Mouse (Mus musculus): ENCODE results near the gene Phactr1. TPM values are rescaled to one million over a fixed set of nuclear protein-coding genes. Genes with fewer than 3 reads are reported as not detected.

Gene Phactr1
- total and polyA plus RNA-seq, 2 experiments from 2014 or later = 84.5 to 106 TPM

DNA sequence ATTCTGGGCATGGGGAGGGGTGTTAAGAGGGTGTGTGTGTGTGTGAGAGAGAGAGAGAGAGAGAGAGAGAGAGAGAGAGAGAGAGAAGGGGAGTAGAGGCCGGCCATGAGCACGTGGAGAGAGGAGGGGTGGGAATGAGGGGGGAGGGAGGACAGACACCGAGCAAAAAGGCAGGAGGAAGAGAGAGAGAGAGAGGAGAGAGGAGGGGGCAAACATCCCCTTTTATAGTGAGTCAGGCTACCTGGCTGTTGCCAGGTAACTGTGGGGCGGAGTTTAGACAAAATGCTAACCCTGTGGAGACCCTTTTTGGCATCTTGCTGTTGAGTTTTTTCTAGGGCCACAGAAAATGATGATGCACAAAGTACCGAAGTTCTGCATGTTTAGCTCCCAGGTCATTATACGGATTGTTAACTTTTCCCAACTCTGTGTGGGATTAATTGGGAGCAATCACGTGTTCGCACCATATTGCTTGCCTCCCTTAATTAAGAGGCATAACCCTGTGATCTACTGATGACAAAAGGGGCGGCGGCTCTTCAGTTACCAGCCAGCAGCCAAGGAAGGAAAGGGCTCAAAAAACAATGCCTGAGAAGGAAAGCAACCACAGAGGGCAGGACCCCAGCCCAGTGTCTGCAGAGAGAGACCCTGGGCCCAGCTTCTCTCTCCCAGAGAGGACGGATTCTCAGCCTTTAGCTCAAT lies 173.6 kb downstream of the Phactr1 start:
- 9% methylated on average over 11 of the region's 11 CpGs for whole genome bisulfite sequencing
- no peak for ATAC-seq
- H3K27me3 ChIP-seq (ENCODE audit: insufficient read depth, low read length) = no peaks in the 10 kb centered on the region
- H3K4me1 ChIP-seq (ENCODE audit: insufficient read depth) = no peaks in the 10 kb centered on the region
- H3K36me3 ChIP-seq (ENCODE audit: insufficient read depth) = no peaks in the 10 kb centered on the region
- H3K9me3 ChIP-seq (ENCODE audit: low read length) = no peaks in the 10 kb centered on the region
- no peak for DNase-seq
- H3K4me2 ChIP-seq (ENCODE audit: low read depth) = no peak overlapping the region
- H3K4me3 ChIP-seq (ENCODE audit: low read depth, low read length) = no peak overlapping the region
- TF ChIP-seq CTCF (IDR thresholded peaks at IDR 0.05; ENCODE audit: low read depth) = no peak
- no peak overlapping the region for H3K27ac ChIP-seq (ENCODE audit: low read depth, low read length)
- H3K9ac ChIP-seq = no peak overlapping the region

DNA sequence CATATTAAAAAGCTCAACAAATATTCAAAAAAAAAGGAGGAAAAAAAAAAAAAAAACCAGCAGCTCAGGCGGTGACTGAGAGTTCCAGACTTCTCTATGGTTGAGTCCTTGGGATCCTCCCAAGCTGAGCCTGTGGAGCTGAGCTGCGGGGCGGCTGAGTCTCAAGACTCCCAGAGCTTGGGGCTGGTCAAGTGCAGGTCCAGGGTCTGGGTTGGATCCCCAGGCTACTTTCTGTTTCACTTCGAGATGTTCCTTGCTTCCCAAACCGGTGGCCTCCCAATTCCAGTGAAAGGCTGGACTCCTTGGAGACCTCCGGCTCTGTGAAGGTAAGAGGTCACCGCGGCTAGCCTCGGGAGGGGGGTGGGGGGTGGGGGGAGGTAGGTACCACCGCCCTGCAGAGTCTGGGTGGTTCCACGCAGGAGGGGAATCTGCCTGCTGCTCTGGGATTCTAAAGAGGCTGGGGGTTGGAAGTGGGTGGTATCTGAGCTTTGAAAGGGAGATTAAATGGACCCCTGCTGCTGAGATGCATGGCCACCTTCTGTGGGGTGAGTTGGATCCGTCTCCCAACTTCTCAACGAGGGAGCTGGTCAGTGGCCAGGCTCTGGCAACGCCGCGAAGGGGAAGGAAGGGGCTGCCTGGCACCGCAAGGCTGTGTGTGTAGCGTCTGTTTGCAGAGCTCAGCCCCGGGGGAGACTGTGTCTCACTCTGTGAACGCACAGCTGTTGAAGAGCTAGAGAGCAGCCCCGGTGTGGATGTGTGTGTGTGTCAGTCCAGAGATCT lies 185.9 kb downstream of the Phactr1 start:
- peak overlapping the region; percentile 30 for H3K4me3 ChIP-seq (ENCODE audit: low read depth, low read length)
- no peak for TF ChIP-seq CTCF (IDR thresholded peaks at IDR 0.05; ENCODE audit: low read depth)
- ATAC-seq = peak; percentile 90
- no peaks in the 10 kb centered on the region for H3K27me3 ChIP-seq (ENCODE audit: insufficient read depth, low read length)
- no peak overlapping the region for H3K27ac ChIP-seq (ENCODE audit: low read depth, low read length)
- peak overlapping the region; percentile 49 for H3K4me2 ChIP-seq (ENCODE audit: low read depth)
- H3K36me3 ChIP-seq (ENCODE audit: insufficient read depth) = no peaks in the 10 kb centered on the region
- WGBS = 7% methylated on average over 21 of the region's 21 CpGs
- DNase-seq = peak; percentile 56
- no peaks in the 10 kb centered on the region for H3K9me3 ChIP-seq (ENCODE audit: low read length)
- H3K9ac ChIP-seq = peak overlapping the region; percentile 33
- no peaks in the 10 kb centered on the region for H3K4me1 ChIP-seq (ENCODE audit: insufficient read depth)

DNA sequence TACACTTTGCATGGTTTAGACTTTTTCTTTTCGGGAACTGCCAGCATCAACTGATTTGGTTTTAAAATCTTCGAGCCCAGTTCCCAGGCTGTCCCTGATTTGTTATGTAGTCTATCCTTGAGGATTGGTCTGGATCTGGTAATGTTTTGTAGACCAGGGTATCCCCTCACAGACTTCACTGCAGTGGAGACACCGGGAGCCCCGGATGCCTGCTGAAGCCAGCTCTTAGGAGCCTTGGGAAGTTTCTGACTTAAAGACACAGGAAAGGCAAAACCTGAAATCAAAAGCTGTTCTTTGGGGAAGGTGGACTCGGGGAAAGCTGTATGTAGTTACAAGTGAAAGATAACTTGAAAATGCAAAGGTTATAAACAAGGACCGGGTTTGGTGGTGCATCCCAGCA lies 186.6 kb downstream of the Phactr1 start:
- no peak for TF ChIP-seq CTCF (IDR thresholded peaks at IDR 0.05; ENCODE audit: low read depth)
- 34% methylated on average over 6 of the region's 6 CpGs for WGBS
- peak overlapping the region; percentile 33; the same call in 1 of the 2 replicates for H3K9ac ChIP-seq
- H3K27ac ChIP-seq (ENCODE audit: low read depth, low read length) = no peak overlapping the region
- H3K4me1 ChIP-seq (ENCODE audit: insufficient read depth) = no peaks in the 10 kb centered on the region
- H3K4me3 ChIP-seq (ENCODE audit: low read depth, low read length) = no peak overlapping the region
- no peaks in the 10 kb centered on the region for H3K36me3 ChIP-seq (ENCODE audit: insufficient read depth)
- no peak for DNase-seq
- no peaks in the 10 kb centered on the region for H3K9me3 ChIP-seq (ENCODE audit: low read length)
- no peaks in the 10 kb centered on the region for H3K27me3 ChIP-seq (ENCODE audit: insufficient read depth, low read length)
- ATAC-seq = peak; percentile 16; the same call in 1 of the 2 replicates
- H3K4me2 ChIP-seq (ENCODE audit: low read depth) = peak overlapping the region; percentile 49

DNA sequence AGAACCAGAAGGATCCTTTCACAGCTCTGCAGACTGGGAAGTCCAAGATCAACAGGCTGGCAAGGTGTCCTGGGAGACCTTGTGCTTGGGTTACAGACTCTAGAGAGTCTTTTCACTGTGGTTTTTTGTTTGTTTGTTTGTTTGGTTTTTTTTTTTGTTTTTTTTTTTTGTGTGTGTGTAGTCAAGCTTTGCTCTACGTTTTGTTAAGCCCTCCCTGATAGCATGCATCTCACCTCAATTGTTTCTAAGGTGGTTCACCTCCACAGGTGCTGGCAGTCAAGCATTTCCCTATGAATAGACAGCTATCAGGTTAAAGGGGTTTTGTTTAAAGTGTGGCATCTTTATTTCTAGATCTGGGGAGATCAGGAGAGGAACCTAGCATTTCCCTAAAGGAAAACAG lies 191.7 kb downstream of the Phactr1 start:
- TF ChIP-seq CTCF (IDR thresholded peaks at IDR 0.05; ENCODE audit: low read depth) = no peak
- Histone ChIP-seq H3K9me3 (ENCODE audit: low read length) (no peaks in the 10 kb centered on the region), H3K4me1 (ENCODE audit: insufficient read depth) (no peaks in the 10 kb centered on the region), H3K4me2 (ENCODE audit: low read depth) (no peak overlapping the region), H3K4me3 (ENCODE audit: low read depth, low read length) (no peak overlapping the region), H3K9ac (no peak overlapping the region), H3K27me3 (ENCODE audit: insufficient read depth, low read length) (no peaks in the 10 kb centered on the region), H3K27ac (ENCODE audit: low read depth, low read length) (no peak overlapping the region), H3K36me3 (ENCODE audit: insufficient read depth) (no peaks in the 10 kb centered on the region)
- DNase-seq (no peak), ATAC-seq (no peak)
- whole genome bisulfite sequencing = 55% methylated on average over 1 of the region's 1 CpGs

DNA sequence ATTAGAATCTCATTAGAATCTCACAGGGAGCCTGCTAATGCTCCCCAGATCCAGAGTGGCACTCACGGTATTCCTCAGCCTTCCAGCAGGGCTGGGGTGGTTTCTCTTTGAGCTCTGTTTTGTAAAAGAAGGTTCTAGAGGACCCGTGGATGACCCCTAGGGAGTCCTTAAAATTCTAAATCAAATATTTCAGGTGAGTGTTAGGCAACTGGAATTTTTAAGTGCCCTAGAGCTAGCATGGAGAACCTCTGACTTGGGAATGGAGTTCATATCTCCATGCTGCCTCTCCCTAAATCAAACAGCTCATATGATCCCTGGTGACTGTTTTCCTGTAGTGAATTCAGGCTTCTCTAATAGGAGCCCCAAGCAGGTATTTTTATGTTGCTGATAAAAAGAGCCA lies 197.9 kb downstream of the Phactr1 start:
- H3K9me3 ChIP-seq (ENCODE audit: low read length) = no peaks in the 10 kb centered on the region
- no peak for TF ChIP-seq CTCF (IDR thresholded peaks at IDR 0.05; ENCODE audit: low read depth)
- no peaks in the 10 kb centered on the region for H3K36me3 ChIP-seq (ENCODE audit: insufficient read depth)
- 33% methylated on average over 2 of the region's 2 CpGs for WGBS
- H3K9ac ChIP-seq = no peak overlapping the region
- no peak for DNase-seq
- no peaks in the 10 kb centered on the region for H3K4me1 ChIP-seq (ENCODE audit: insufficient read depth)
- H3K4me3 ChIP-seq (ENCODE audit: low read depth, low read length) = no peak overlapping the region
- no peak overlapping the region for H3K27ac ChIP-seq (ENCODE audit: low read depth, low read length)
- H3K4me2 ChIP-seq (ENCODE audit: low read depth) = no peak overlapping the region
- no peaks in the 10 kb centered on the region for H3K27me3 ChIP-seq (ENCODE audit: insufficient read depth, low read length)
- ATAC-seq = no peak

DNA sequence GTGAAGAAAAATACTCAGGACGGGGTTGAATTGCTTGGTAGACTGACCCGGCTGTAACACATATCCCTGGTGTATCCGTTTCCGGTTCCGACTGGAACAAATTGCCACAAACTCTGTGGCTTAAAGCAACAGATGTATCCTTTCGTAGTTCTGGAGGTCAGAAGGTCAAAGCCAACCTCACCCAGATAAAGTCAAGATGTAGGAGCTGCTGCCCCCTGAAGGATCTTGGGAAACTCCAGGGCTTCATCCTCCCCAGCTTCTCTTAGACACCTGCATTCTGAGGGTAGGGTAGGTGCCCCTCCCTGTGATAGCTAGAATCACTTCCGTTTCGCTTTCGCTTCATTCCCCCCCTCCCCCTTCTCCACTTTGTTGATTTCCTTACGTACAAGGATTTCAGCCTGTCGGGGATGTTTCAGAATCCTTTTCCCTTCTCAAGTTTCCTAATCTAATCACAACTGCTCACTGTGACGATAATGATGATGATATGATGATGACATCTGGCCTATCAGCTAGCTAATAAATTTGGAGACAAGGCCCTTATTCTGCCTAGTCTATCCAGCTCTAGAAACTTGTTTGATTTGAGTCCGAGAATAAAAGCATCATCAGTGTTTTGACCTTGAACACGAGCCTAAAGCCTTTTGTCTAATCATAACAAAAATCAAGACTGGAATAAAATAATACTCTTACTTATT lies 203.8 kb downstream of the Phactr1 start:
- H3K36me3 ChIP-seq (ENCODE audit: insufficient read depth) = no peaks in the 10 kb centered on the region
- H3K4me2 ChIP-seq (ENCODE audit: low read depth) = no peak overlapping the region
- no peak for ATAC-seq

DNA sequence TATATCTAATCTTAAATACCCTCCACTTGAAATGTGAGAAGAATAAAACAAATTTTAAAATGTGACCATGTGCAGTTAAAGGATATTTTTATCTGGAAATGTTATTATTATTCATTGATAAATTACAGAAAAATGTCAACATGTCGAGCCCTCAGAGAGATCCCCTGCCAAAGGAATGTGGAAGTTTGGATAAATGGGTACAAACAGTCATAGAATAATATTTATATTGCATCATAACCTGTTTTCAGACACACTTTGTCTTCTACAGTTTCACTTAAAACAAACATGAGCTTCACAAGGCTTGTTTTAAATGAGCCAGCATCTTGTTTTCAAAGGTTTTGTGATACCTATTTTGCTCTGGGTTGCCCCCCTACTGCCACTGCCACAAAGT lies 204.3 kb downstream of the Phactr1 start:
- Histone ChIP-seq H3K27ac (ENCODE audit: low read depth, low read length) (no peak overlapping the region), H3K4me1 (ENCODE audit: insufficient read depth) (no peaks in the 10 kb centered on the region), H3K9me3 (ENCODE audit: low read length) (no peaks in the 10 kb centered on the region), H3K4me3 (ENCODE audit: low read depth, low read length) (no peak overlapping the region), H3K4me2 (ENCODE audit: low read depth) (no peak overlapping the region), H3K36me3 (ENCODE audit: insufficient read depth) (no peaks in the 10 kb centered on the region), H3K9ac (no peak overlapping the region), H3K27me3 (ENCODE audit: insufficient read depth, low read length) (no peaks in the 10 kb centered on the region)
- no peak for ATAC-seq
- TF ChIP-seq CTCF (IDR thresholded peaks at IDR 0.05; ENCODE audit: low read depth) = no peak
- 74% methylated on average over 1 of the region's 1 CpGs for WGBS
- no peak for DNase-seq

More for the DNA sequence above, 203.8 kb downstream of the Phactr1 start:
- Histone ChIP-seq H3K4me3 (ENCODE audit: low read depth, low read length) (no peak overlapping the region), H3K9me3 (ENCODE audit: low read length) (no peaks in the 10 kb centered on the region), H3K27ac (ENCODE audit: low read depth, low read length) (no peak overlapping the region), H3K4me1 (ENCODE audit: insufficient read depth) (no peaks in the 10 kb centered on the region), H3K9ac (no peak overlapping the region), H3K27me3 (ENCODE audit: insufficient read depth, low read length) (no peaks in the 10 kb centered on the region)
- TF ChIP-seq CTCF (IDR thresholded peaks at IDR 0.05; ENCODE audit: low read depth) = no peak
- 76% methylated on average over 14 of the region's 14 CpGs for WGBS
- DNase-seq = no peak
